Mouse (Mus musculus): ENCODE data around the gene Crb1. TPM values are rescaled to one million over a fixed set of nuclear protein-coding genes. Genes with fewer than 3 reads are reported as not detected.

Crb1 gene
- polyA plus RNA-seq, 1 experiment from 2014 or later, result 0.23 TPM

- Histone ChIP-seq H3K27ac (no peak overlapping the region), H3K27me3 (no peaks in the 10 kb centered on the region), H3K4me1 (peaks cover 5% of the 10 kb centered on the region; the same call in 1 of the 2 replicates), H3K9me3 (replicated peaks) (no peaks in the 10 kb centered on the region), H3K36me3 (no peaks in the 10 kb centered on the region), H3K9ac (no peak overlapping the region), H3K4me2 (no peak overlapping the region), H3K4me3 (replicated peaks) (no peak overlapping the region)
- ATAC-seq (replicated peaks; ENCODE audit: low FRiP score), result 0 out of 2 replicates have a peak, but pooled peaks have one; percentile 24
- WGBS, result 28% methylated on average over 4 of the region's 4 CpGs
Observed at GRCm38 (mm10) chr1:139379621-139379984, 2.7 kb upstream of the Crb1 start.

- WGBS, result 32% methylated on average over 11 of the region's 11 CpGs
- Histone ChIP-seq H3K4me3 (replicated peaks) (no peak overlapping the region), H3K9ac (no peak overlapping the region), H3K9me3 (replicated peaks) (no peaks in the 10 kb centered on the region), H3K27ac (no peak overlapping the region), H3K4me1 (peaks cover 5% of the 10 kb centered on the region; the same call in 1 of the 2 replicates), H3K4me2 (no peak overlapping the region), H3K36me3 (no peaks in the 10 kb centered on the region), H3K27me3 (no peaks in the 10 kb centered on the region)
- ATAC-seq (replicated peaks; ENCODE audit: low FRiP score), result peak; percentile 76
Observed at GRCm38 (mm10) chr1:139378861-139379620, 2.1 kb upstream of the Crb1 start.

GRCm38 (mm10) chr1:139375900-139376299, 1.0 kb downstream of the Crb1 start:
- no peak overlapping the region for H3K4me3 ChIP-seq (replicated peaks)
- no peak for ATAC-seq (replicated peaks; ENCODE audit: low FRiP score)
- H3K27me3 ChIP-seq, result no peaks in the 10 kb centered on the region
- no peak overlapping the region for H3K27ac ChIP-seq
- 46% methylated on average over 6 of the region's 6 CpGs for WGBS
- H3K36me3 ChIP-seq, result no peaks in the 10 kb centered on the region
- no peaks in the 10 kb centered on the region for H3K9me3 ChIP-seq (replicated peaks)
- H3K9ac ChIP-seq, result no peak overlapping the region
- no peak overlapping the region for H3K4me2 ChIP-seq
- peaks cover 5% of the 10 kb centered on the region; the same call in 1 of the 2 replicates for H3K4me1 ChIP-seq

- H3K36me3 ChIP-seq, result no peaks in the 10 kb centered on the region
- H3K4me3 ChIP-seq (replicated peaks), result no peak overlapping the region
- H3K27me3 ChIP-seq, result no peaks in the 10 kb centered on the region
- ATAC-seq (replicated peaks; ENCODE audit: low FRiP score), result no peak
- H3K9ac ChIP-seq, result no peak overlapping the region
- WGBS, result 72% methylated on average over 6 of the region's 6 CpGs
- H3K4me2 ChIP-seq, result no peak overlapping the region
- H3K9me3 ChIP-seq (replicated peaks), result no peaks in the 10 kb centered on the region
- no peaks in the 10 kb centered on the region for H3K4me1 ChIP-seq
- no peak overlapping the region for H3K27ac ChIP-seq
Observed at GRCm38 (mm10) chr1:139371341-139371740, 5.6 kb downstream of the Crb1 start.

- Histone ChIP-seq H3K27ac (no peak overlapping the region), H3K9me3 (replicated peaks) (no peaks in the 10 kb centered on the region), H3K4me1 (no peaks in the 10 kb centered on the region), H3K27me3 (no peaks in the 10 kb centered on the region), H3K4me2 (no peak overlapping the region), H3K9ac (no peak overlapping the region), H3K36me3 (no peaks in the 10 kb centered on the region), H3K4me3 (replicated peaks) (no peak overlapping the region)
- 60% methylated on average over 4 of the region's 4 CpGs for WGBS
- no peak for ATAC-seq (replicated peaks; ENCODE audit: low FRiP score)
Observed at GRCm38 (mm10) chr1:139348566-139348965, 28.3 kb downstream of the Crb1 start.

- no peaks in the 10 kb centered on the region for H3K9me3 ChIP-seq (replicated peaks)
- H3K4me3 ChIP-seq (replicated peaks), result no peak overlapping the region
- H3K9ac ChIP-seq, result no peak overlapping the region
- H3K27ac ChIP-seq, result peak overlapping the region; percentile 42; the same call in 1 of the 2 replicates
- H3K36me3 ChIP-seq, result no peaks in the 10 kb centered on the region
- no peaks in the 10 kb centered on the region for H3K27me3 ChIP-seq
- no peak overlapping the region for H3K4me2 ChIP-seq
- no peaks in the 10 kb centered on the region for H3K4me1 ChIP-seq
- WGBS, result 69% methylated on average over 11 of the region's 11 CpGs
- 0 out of 2 replicates have a peak, but pooled peaks have one; percentile 56 for ATAC-seq (replicated peaks; ENCODE audit: low FRiP score)
Observed at GRCm38 (mm10) chr1:139346602-139347371, 30.1 kb downstream of the Crb1 start.

GRCm38 (mm10) chr1:139346030-139346601, 30.8 kb downstream of the Crb1 start:
- no peak for ATAC-seq (replicated peaks; ENCODE audit: low FRiP score)
- no peaks in the 10 kb centered on the region for H3K4me1 ChIP-seq
- H3K36me3 ChIP-seq, result no peaks in the 10 kb centered on the region
- H3K9ac ChIP-seq, result no peak overlapping the region
- no peak overlapping the region for H3K4me2 ChIP-seq
- H3K9me3 ChIP-seq (replicated peaks), result no peaks in the 10 kb centered on the region
- no peak overlapping the region for H3K27ac ChIP-seq
- 81% methylated on average over 6 of the region's 6 CpGs for WGBS
- H3K27me3 ChIP-seq, result 0 out of 2 replicates have a peak, but pooled peaks cover 2% of the 10 kb centered on the region
- no peak overlapping the region for H3K4me3 ChIP-seq (replicated peaks)

- no peaks in the 10 kb centered on the region for H3K4me1 ChIP-seq
- H3K4me3 ChIP-seq (replicated peaks), result no peak overlapping the region
- H3K27ac ChIP-seq, result no peak overlapping the region
- 0 out of 2 replicates have a peak, but pooled peaks cover 2% of the 10 kb centered on the region for H3K27me3 ChIP-seq
- ATAC-seq (replicated peaks; ENCODE audit: low FRiP score), result peak; percentile 83; the same call in 1 of the 2 replicates
- WGBS, result 7% methylated on average over 1 of the region's 2 CpGs
- no peak overlapping the region for H3K4me2 ChIP-seq
- no peaks in the 10 kb centered on the region for H3K36me3 ChIP-seq
- H3K9me3 ChIP-seq (replicated peaks), result no peaks in the 10 kb centered on the region
- no peak overlapping the region for H3K9ac ChIP-seq
Observed at GRCm38 (mm10) chr1:139340178-139340859, 36.6 kb downstream of the Crb1 start.

GRCm38 (mm10) chr1:139336997-139337396, 39.9 kb downstream of the Crb1 start:
- H3K4me1 ChIP-seq, result no peaks in the 10 kb centered on the region
- no peak overlapping the region for H3K9ac ChIP-seq
- no peak overlapping the region for H3K4me2 ChIP-seq
- H3K9me3 ChIP-seq (replicated peaks), result no peaks in the 10 kb centered on the region
- WGBS, result 69% methylated on average over 2 of the region's 2 CpGs
- no peak overlapping the region for H3K27ac ChIP-seq
- no peak overlapping the region for H3K4me3 ChIP-seq (replicated peaks)
- no peaks in the 10 kb centered on the region for H3K36me3 ChIP-seq
- 0 out of 2 replicates have a peak, but pooled peaks cover 2% of the 10 kb centered on the region for H3K27me3 ChIP-seq
- no peak for ATAC-seq (replicated peaks; ENCODE audit: low FRiP score)

- H3K4me3 ChIP-seq (replicated peaks), result no peak overlapping the region
- H3K27me3 ChIP-seq, result no peaks in the 10 kb centered on the region
- no peaks in the 10 kb centered on the region for H3K4me1 ChIP-seq
- no peak overlapping the region for H3K4me2 ChIP-seq
- H3K27ac ChIP-seq, result no peak overlapping the region
- H3K9ac ChIP-seq, result no peak overlapping the region
- H3K36me3 ChIP-seq, result no peaks in the 10 kb centered on the region
- H3K9me3 ChIP-seq (replicated peaks), result no peaks in the 10 kb centered on the region
- WGBS, result 67% methylated on average over 1 of the region's 1 CpGs
- no peak for ATAC-seq (replicated peaks; ENCODE audit: low FRiP score)
Observed at GRCm38 (mm10) chr1:139328811-139329210, 48.1 kb downstream of the Crb1 start.

GRCm38 (mm10) chr1:139328286-139328685, 48.6 kb downstream of the Crb1 start:
- Histone ChIP-seq H3K4me3 (replicated peaks) (no peak overlapping the region), H3K4me1 (no peaks in the 10 kb centered on the region), H3K27me3 (no peaks in the 10 kb centered on the region), H3K9me3 (replicated peaks) (no peaks in the 10 kb centered on the region), H3K27ac (no peak overlapping the region), H3K4me2 (no peak overlapping the region), H3K9ac (no peak overlapping the region), H3K36me3 (no peaks in the 10 kb centered on the region)
- 70% methylated on average over 5 of the region's 5 CpGs for WGBS
- no peak for ATAC-seq (replicated peaks; ENCODE audit: low FRiP score)

Data from kidney, embryonic 15.5 days (tissue).